Mouse (Mus musculus): ENCODE measurements around the gene Slc38a6.
A peak's percentile ranks its signal among the peaks of the same experiment; 100 is the strongest.

DNA sequence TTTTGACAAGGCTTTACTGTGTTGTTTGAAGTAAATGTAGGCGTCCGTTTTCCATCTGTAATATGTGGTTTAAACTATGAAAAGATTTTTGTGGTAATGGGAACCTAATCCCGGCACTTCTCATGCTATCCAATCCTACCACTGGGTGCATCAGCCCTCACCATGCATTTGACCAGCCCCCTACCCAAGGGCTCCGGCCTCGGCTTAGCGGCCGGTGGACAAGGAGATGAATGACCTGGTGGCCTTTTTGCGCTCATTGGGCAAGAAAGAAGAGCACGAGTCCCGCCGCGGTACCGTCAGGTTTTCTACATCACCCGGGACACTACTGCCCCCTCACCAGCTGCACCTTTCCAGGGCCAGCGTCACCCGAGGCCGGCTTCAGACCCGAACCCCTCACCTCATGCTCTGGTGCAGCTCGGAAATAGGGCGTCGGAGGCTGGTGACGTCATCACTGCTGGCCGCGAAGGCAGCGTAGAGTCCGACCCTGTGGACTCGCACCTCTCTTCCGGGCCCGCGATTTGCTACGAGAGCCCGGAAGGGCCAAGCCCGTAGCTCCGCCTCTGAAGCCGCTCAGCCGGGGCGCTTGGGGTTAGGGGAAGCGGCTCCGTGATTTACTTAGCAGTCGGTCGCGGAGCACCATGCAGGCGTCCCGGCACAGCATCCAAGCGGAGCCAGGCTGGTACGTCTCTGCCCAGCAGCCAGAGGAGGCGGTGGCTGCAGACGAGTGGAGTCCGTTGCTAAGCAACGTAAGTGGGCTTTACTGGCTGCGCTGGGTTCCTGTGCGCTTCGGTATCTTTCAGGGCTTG lies at the start of gene Slc38a6, which contains the start of gene Trmt5:
- TF ChIP-seq CTCF (IDR thresholded peaks at IDR 0.05; ENCODE audit: borderline replicate concordance, insufficient read depth, low read length) (no peak), POLR2A (IDR thresholded peaks at IDR 0.05; ENCODE audit: low read depth, low read length) (peak; percentile 71)

All from embryonic fibroblast, embryonic 13.5 days (primary cell).